Mouse (Mus musculus) cerebellum, adult 8-10 months (tissue): ENCODE measurements around the gene Osbpl3.

Source experiments
- DNase-seq: peaks from one replicate; pipeline ENCODE4 v3.0.0; 2022

The Osbpl3 gene

DNA sequence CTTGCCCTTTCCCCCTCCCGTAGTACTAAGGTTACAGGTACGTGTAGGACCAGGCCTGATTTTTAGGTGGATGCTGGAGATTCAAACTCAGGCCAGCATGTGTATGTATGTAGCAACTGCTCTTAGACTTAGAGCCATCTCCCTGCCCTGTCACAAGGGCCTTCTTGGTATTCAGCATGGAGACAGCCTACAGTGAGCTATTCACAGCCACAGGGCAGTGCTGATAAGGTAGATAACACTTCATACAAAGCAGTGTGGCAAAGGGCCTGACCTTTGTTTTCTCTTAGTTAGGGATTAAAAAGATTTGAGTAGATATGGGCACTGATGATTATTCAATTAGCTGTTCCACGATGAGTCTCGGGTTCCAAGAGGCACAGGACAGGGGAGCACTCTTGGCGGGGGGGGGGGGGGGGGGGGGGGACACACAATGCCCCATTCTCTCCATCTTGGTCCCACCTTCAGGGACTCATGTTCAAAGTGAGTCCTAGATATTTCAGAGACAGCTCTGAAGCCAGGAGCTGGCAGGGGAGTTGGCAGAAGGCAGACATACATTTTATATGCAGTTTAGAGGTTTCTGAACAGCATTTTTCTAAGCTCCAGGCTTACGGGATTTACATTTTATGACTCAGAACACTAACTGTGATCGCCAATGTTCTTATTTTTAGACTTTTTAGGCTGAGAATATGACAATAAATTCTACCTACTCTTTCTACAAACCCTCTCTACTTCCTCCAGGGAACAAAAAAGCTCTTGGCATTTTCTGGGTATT lies 56.4 kb downstream of the Osbpl3 start:
- DNase-seq = no peak

GRCm38 (mm10) chr6:50398324-50398723 lies 57.7 kb downstream of the Osbpl3 start:
- DNase-seq = no peak

DNA sequence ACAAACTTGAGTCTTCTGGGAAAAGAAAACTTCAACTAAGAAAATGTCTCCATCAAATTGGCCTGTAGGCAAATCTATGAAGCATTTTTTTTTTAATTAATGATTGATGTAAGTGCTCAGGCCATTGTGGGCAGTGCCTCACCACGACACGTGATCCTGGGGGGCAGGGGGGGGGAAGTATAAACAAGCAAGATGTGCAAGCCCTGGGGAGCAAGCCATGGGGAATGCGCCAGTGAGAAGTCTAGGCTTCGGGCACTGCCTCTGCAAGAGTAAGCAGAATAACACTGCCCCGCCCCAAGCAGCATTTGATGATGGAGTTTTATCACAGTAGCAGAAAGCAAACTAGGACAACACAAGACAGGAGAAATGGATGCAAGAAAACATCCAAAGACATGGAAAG lies 58.9 kb downstream of the Osbpl3 start:
- no peak for DNase-seq

DNA sequence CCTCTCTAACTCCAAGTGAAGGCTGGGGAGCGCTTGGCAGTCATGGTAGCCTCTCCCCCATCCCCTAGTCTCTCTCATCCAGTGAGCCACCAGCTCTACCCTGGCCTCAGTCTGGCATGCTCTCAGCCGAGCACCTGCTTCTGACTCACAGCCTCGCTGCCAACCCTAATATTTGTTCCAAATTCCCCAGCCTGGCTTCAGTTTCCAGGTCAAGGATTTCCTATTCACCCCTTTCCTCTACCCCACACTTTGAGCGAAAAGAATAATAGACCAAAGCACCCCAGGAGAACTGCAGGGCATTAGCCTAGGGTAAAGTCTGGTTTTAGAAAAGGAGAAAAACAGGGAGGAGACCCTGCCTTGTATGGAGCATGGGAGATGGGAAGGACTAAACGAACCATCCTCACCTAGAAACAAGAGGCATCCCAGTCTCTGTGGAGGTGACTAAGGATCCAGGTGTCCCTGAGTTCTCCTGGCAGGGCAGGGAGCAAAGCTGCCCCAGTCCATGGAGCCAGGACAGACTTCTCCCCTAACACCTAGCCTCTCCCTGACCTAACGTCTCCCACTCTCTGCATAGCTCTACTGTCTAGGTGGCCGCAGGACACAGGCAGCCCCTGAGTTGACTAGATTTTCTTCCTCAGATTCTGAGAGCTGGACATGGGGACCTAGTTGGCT lies 60.2 kb downstream of the Osbpl3 start:
- peak; percentile 79 for DNase-seq

GRCm38 (mm10) chr6:50394432-50394831 lies 61.6 kb downstream of the Osbpl3 start:
- DNase-seq = peak; percentile 47

GRCm38 (mm10) chr6:50393960-50394359 lies 62.0 kb downstream of the Osbpl3 start:
- no peak for DNase-seq

DNA sequence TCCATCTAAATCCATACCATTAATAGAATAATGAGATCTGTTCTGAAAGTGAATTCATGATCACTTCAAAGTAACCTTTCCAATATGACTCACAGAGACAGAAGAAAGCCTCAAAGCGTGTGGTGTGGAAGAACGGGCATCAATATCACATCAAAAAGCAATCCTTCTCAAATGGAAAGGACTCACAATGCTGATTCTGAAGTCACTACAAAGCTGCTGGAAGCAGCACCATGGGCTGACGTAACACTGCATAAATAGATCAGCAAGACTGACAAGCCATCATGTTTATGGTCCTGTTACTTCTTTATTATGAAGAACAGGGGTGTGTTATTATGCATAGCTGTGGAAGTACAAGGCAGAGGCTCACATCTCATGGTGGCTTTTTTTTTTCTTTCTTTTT lies 64.0 kb downstream of the Osbpl3 start:
- no peak for DNase-seq

- no peak for DNase-seq
These were observed 65.7 kb downstream of the Osbpl3 start for GRCm38 (mm10) chr6:50390313-50390712.

GRCm38 (mm10) chr6:50387629-50388028 lies 68.4 kb downstream of the Osbpl3 start:
- DNase-seq = no peak

GRCm38 (mm10) chr6:50386497-50386896 lies 69.5 kb downstream of the Osbpl3 start:
- DNase-seq = no peak

DNA sequence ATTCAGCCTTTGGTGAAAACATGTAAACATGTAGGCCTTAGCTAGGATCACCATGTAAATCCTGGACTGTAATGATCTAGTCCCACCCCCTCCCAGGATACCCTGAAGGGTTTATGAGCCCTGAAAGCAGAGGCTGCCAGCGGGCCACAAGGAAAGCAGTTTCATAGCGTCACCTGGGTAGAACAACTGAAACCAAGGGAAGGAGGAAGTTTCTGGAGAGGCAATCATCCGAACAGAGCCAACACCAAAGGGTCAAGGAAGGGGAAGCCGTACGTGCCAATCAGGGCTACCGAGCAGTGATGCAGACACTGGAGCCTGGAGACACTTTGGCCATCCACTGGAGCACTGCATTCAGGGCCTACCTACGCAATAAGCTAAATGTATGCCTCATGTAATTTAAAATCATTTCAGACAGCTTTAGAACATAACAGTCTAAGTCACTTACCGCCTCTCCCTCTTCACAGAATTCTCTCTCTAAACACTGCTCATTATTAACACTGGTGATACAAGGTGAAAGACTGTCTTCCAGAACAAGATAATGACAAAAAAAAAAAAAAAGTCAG lies 70.5 kb downstream of the Osbpl3 start:
- no peak for DNase-seq

GRCm38 (mm10) chr6:50382711-50383110 lies 73.3 kb downstream of the Osbpl3 start:
- no peak for DNase-seq

GRCm38 (mm10) chr6:50382196-50382595 lies 73.8 kb downstream of the Osbpl3 start:
- no peak for DNase-seq

DNA sequence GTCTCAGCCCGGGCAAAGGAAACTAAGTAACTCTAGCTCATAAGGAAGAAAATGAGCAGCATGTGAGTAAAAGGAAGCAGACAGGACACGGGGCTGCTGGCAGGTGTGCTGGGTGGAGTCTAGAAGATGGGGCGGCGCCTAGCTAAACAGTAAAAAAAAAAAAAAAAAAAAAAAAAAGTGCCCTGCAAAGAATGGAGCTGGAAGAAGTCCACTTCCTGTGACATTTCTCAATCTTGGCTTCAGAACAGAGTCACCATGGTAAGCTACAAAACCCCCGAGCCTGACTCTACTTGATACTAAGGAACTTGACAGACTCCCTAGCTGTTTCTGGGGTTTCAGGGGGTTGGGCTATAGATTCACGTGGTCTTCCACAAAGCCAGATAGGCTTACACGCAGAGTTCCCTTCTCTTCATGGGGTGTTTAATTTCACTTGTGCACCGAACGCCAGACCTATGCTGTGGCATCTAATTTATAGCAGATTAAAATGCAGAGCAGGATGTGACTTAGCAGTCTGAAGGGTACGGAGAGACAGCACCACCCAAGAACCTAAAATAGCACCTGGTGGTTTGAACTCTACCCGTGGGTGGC lies 74.4 kb downstream of the Osbpl3 start:
- DNase-seq = no peak

DNA sequence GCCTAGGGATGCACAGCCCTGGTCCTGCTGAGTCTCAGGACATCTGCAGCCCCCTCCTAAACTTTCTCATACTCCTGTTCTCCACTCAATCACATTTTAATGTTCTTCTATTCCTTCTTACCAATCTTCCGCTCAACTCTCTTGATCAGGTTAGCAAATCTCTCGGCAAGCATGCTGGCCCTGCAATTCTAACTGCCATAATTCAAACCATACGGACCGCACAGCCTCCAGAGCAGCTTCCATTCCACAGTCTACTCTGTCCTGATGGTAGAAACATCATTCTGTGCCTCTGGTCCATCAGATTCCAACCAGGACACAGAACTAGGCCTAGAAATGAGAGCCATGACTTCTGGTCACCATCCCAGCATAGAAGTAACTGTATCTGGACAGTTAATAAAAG lies 76.3 kb downstream of the Osbpl3 start:
- no peak for DNase-seq

DNA sequence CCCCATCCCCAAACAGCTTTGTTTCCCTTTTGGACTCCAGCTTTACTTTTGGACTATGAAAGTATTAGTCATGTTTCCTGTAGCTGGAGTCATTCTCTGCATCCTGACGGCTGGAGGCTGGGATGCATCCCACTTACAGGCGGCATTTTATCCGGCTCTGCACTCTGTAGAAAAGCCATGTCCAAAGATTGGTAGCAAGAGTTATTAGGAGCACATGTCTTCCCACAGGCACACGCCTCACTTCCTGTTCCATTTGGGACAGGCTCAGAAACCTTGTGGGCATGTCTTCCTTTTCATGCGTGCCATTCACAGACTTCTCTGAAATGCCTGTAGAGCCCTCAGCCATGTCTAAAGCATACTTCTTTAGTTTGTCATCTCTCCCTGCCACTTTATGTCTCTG lies 76.9 kb downstream of the Osbpl3 start:
- no peak for DNase-seq

GRCm38 (mm10) chr6:50377742-50378720 lies 78.0 kb downstream of the Osbpl3 start:
- no peak for DNase-seq

DNA sequence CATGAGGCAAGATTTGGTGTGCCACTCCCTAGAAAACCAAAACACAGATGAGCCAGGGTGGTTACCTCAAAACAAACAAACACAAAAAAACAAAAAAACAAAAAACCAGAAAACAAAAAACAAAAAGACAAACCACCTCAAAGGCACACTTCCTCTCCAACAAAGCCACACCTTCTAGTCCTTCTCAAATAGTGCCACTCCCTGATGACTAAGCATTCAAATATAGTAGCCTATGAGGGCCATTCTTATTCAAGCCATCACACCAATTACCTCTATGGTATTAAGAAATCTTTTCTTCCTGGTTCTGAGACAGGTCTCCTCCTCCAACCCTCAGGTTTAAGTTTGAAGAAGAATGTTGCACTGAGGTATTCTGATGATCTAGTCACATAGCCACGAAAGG lies 79.3 kb downstream of the Osbpl3 start:
- no peak for DNase-seq

DNA sequence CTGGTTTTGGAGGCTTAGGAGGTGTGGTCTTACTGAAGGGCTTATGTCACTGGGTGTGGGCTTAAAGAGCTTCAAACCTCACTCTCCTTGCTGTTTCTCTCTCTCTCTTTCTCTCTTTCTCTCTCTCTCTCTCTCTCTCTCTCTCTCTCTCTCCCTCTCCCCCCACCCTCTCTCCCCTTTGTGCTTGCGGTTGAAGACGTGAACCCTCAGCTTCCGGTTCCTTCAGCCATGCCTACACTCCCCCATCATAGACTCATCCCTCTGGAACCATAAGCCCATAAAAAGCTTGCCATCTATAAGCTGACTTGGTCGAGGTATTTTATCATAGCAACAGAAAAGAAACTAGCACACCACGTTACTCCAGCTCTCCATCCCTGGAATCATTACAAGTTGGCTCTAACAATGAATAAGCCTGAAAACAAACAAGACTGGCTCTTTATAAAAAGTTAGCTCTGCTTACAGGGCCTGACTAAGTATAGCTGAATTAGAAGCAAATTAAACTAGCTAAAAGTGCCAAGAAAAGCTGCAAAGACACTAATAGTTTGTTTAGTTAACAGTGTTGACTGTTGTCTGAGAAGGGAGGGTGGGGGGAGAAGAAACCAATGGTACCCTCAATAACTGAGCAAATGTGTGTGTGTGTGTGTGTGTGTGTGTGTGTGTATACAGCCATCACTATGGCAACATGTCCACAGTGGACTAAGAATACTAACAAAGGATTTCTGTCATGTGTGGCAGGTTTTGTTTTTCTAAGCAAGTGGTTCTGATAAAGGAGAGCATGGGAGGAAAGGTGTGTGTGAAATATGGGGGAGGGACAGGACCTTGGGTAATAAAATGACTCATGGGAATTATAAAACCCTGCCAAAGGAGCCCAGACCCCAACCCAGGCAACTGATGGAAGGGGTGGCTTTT lies 83.2 kb downstream of the Osbpl3 start:
- no peak for DNase-seq

GRCm38 (mm10) chr6:50371501-50372086 lies 84.4 kb downstream of the Osbpl3 start:
- no peak for DNase-seq
